Comparison of ENCODE assay signal across 14 mouse cellular contexts in the genomic region with DNA sequence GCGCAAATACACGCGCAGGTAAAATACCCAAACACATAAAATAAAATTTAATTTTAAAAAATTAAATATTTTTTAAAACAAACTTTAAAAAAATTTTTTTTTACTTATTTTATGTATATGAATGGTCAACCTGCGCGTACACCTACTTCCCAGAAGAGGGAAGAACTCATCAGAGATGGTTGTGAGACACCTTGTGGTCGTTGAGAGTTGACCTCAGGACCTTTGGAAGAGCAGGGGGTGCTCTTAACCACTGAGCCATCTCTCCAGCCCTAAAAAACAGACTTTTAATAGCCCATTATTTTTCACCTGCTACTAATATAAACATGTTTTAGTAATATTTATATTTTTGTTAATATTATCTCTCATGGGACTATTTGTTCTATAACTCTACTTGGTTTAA. TPM values are rescaled to one million over a fixed set of nuclear protein-coding genes. Genes with fewer than 3 reads are reported as not detected.
A peak's percentile ranks its signal among the peaks of the same experiment; 100 is the strongest.
DNase-seq lines count a peak whose midpoint lies in the region; ATAC-seq and TF ChIP-seq lines count a peak whose summit lies in the region.
"Had no signal": no experiment of that assay in that cellular context is flagged by ENCODE, and none has a peak within 500 bp of the region (broad histone marks: within the 10 kb centered on the region; RNA-seq: fewer than 3 reads in every experiment).

No protein-coding gene starts in this region.

- no peak for TF ChIP-seq CTCF in testis, adult 2 months (IDR thresholded peaks at IDR 0.05; ENCODE audit: control insufficient read depth, insufficient read depth, insufficient replicate concordance, low read depth, low read length)

- 46% methylated on average over 6 of the region's 6 CpGs for WGBS in heart, embryonic 14.5 days
- 20% methylated on average over 6 of the region's 6 CpGs for WGBS in midbrain, embryonic 11.5 days

- H3K9ac ChIP-seq in heart, embryonic 14.5 days (ENCODE audit: low read length): no peak overlapping the region
- no peak overlapping the region; the same call in 1 of the 2 replicates for H3K9ac ChIP-seq in midbrain, embryonic 11.5 days (ENCODE audit: low read length)

- no peaks in the 10 kb centered on the region for H3K9me3 ChIP-seq in heart, embryonic 14.5 days (ENCODE audit: control insufficient read depth, low read length)
- no peaks in the 10 kb centered on the region for H3K9me3 ChIP-seq in midbrain, embryonic 11.5 days (ENCODE audit: control insufficient read depth, low read length)
- H3K9me3 ChIP-seq: stomach, embryonic 15.5 days had no signal

- H3K4me2 ChIP-seq in heart, embryonic 14.5 days (ENCODE audit: low read length): peak overlapping the region; percentile 73
- peak overlapping the region; percentile 28; the same call in 1 of the 2 replicates for H3K4me2 ChIP-seq in midbrain, embryonic 11.5 days

- H3K36me3 ChIP-seq in heart, embryonic 14.5 days (ENCODE audit: control insufficient read depth, insufficient read depth, low read length): peaks cover 22% of the 10 kb centered on the region
- H3K36me3 ChIP-seq in testis, adult 2 months (ENCODE audit: control insufficient read depth, insufficient read depth, low read length): no peaks in the 10 kb centered on the region
- H3K36me3 ChIP-seq in midbrain, embryonic 11.5 days (ENCODE audit: control insufficient read depth, insufficient read depth, low read length): no peaks in the 10 kb centered on the region

- 0 out of 4 replicates have a peak overlapping the region, but pooled peaks of 1 of the 2 experiments have one; percentile 34 for H3K4me3 ChIP-seq in heart, embryonic 14.5 days (ENCODE audit: control insufficient read depth in 1 of 2, insufficient read depth in 1 of 2, low read depth in 1 of 2, low read length in 2 of 2)
- peak overlapping the region; percentile 82 for H3K4me3 ChIP-seq in testis, adult 2 months (ENCODE audit: control insufficient read depth, low read depth, low read length)
- H3K4me3 ChIP-seq in midbrain, embryonic 11.5 days (ENCODE audit: low read depth, low read length): no peak overlapping the region

- peaks cover 4% of the 10 kb centered on the region; the same call in 1 of the 2 replicates for H3K27me3 ChIP-seq in heart, embryonic 14.5 days (ENCODE audit: control insufficient read depth, insufficient read depth, low read length)
- peaks cover 6% of the 10 kb centered on the region; the same call in 1 of the 2 replicates for H3K27me3 ChIP-seq in testis, adult 2 months (ENCODE audit: control insufficient read depth, insufficient read depth, low read length)
- peaks cover 12% of the 10 kb centered on the region for H3K27me3 ChIP-seq in midbrain, embryonic 11.5 days (ENCODE audit: control insufficient read depth, insufficient read depth, low read length)
- H3K27me3 ChIP-seq: stomach, embryonic 15.5 days had no signal

- no peak for DNase-seq in heart, postnatal 10 days
- DNase-seq in testis, postnatal 10 days (ENCODE audit: low spot score): no peak
- peak; percentile 87 for DNase-seq in midbrain, embryonic 11.5 days (ENCODE audit: low spot score, missing footprints)
- DNase-seq in adrenal gland, postnatal 36 days: no peak
- no peak for DNase-seq in gastrocnemius, postnatal 4 days (ENCODE audit: low spot score in 2 of 2)
- DNase-seq in B cell, adult 2 months: no peak
- DNase-seq: kidney, adult 11 months; retina, postnatal 1 day had no signal

- H3K27ac ChIP-seq in heart, embryonic 14.5 days (replicated peaks in 1 of 2; ENCODE audit: control insufficient read depth in 1 of 2, insufficient read depth in 1 of 2, low read depth in 2 of 2, low read length in 2 of 2): no peak overlapping the region
- no peak overlapping the region for H3K27ac ChIP-seq in testis, adult 2 months (ENCODE audit: control insufficient read depth, insufficient read depth, low read depth, low read length)
- H3K27ac ChIP-seq in midbrain, embryonic 11.5 days (ENCODE audit: low read depth, low read length): no peak overlapping the region

- no peak for ATAC-seq in heart, embryonic 14.5 days (ENCODE audit: insufficient number of reproducible peaks, insufficient read depth, low FRiP score, low read depth)
- ATAC-seq in midbrain, embryonic 11.5 days (ENCODE audit: low FRiP score): no peak

- intact Hi-C loops in heart, postnatal 10 days (cut with DNase I): no loop called here

- peaks cover 4 to 6% of the 10 kb centered on the region in 2 experiments; a peak in 2 of 4 replicates for H3K4me1 ChIP-seq in heart, embryonic 14.5 days (ENCODE audit: control insufficient read depth in 2 of 2, insufficient read depth in 2 of 2, low read length in 2 of 2)
- H3K4me1 ChIP-seq in testis, adult 2 months (ENCODE audit: control insufficient read depth, insufficient read depth, low read length): peaks cover 28% of the 10 kb centered on the region
- H3K4me1 ChIP-seq in midbrain, embryonic 11.5 days (ENCODE audit: control insufficient read depth, insufficient read depth, low read length): peaks cover 11% of the 10 kb centered on the region

- no peak for TF ChIP-seq POLR2A in testis, adult 2 months (IDR thresholded peaks at IDR 0.05; ENCODE audit: control insufficient read depth, low read depth, low read length)

RNA-seq across cellular contexts. Expression of gene Sirt4, which starts 1.1 kb away (rescaled TPM):
- polyA plus RNA-seq in heart, embryonic 14.5 days (2014; fragmentation: Nextera tagmentation; extraction: Ambion mirVana): 19.2 and 22.5 TPM in 2 replicates
- 10 to 100 TPM; 14.3 to 20.2 TPM for total RNA-seq in heart, postnatal 10 days (2021)
- 34.6 and 38.4 TPM in 2 replicates for polyA plus RNA-seq in testis, adult 2 months (2012; rRNA removed)
- polyA plus RNA-seq in midbrain, embryonic 11.5 days (2014; fragmentation: Nextera tagmentation; extraction: Ambion mirVana): 16.2 and 18.9 TPM in 2 replicates
- 10 to 100 TPM; 20.8 to 22.6 TPM for total RNA-seq in adrenal gland, postnatal 36 days (2021)
- total RNA-seq in gastrocnemius, postnatal 4 days (2021): 10 to 100 TPM; 13.4 to 16.8 TPM

RNA-seq across cellular contexts. Expression of gene Pla2g1b, which starts 17.3 kb away (rescaled TPM):
- not detected in 2 replicates for polyA plus RNA-seq in heart, embryonic 14.5 days (2014; fragmentation: Nextera tagmentation; extraction: Ambion mirVana)
- not detected for total RNA-seq in heart, postnatal 10 days (2021)
- polyA plus RNA-seq in testis, adult 2 months (2012; rRNA removed): 0.64 and 0.87 TPM in 2 replicates
- polyA plus RNA-seq in midbrain, embryonic 11.5 days (2014; fragmentation: Nextera tagmentation; extraction: Ambion mirVana): not detected in 2 replicates
- total RNA-seq in adrenal gland, postnatal 36 days (2021): not detected
- not detected for total RNA-seq in gastrocnemius, postnatal 4 days (2021)
- total RNA-seq: adrenal gland, postnatal 10 days; granulocyte monocyte progenitor cell, adult 5-6 weeks; megakaryocyte progenitor cell, adult 5-6 weeks had no signal

RNA-seq across cellular contexts. Expression of gene Pxn, which starts 23.1 kb away (rescaled TPM):
- 14.4 and 19.1 TPM in 2 replicates for polyA plus RNA-seq in heart, embryonic 14.5 days (2014; fragmentation: Nextera tagmentation; extraction: Ambion mirVana)
- total RNA-seq in heart, postnatal 10 days (2021): 10 to 100 TPM; 58.9 to 64.7 TPM
- polyA plus RNA-seq in testis, adult 2 months (2012; rRNA removed): 81.6 and 82.6 TPM in 2 replicates
- 7.3 and 7.7 TPM in 2 replicates for polyA plus RNA-seq in midbrain, embryonic 11.5 days (2014; fragmentation: Nextera tagmentation; extraction: Ambion mirVana)
- 10 to 100 TPM; 33.5 to 54.2 TPM for total RNA-seq in adrenal gland, postnatal 36 days (2021)
- total RNA-seq in gastrocnemius, postnatal 4 days (2021): 100 to 1,000 TPM; 170 to 175 TPM

RNA-seq across cellular contexts. Expression of gene Msi1, which starts 54.0 kb away (rescaled TPM):
- 2.7 and 3.3 TPM in 2 replicates for polyA plus RNA-seq in heart, embryonic 14.5 days (2014; fragmentation: Nextera tagmentation; extraction: Ambion mirVana)
- total RNA-seq in heart, postnatal 10 days (2021): 1 to 10 TPM; 3.1 to 4.3 TPM
- polyA plus RNA-seq in testis, adult 2 months (2012; rRNA removed): 61.9 and 63.9 TPM in 2 replicates
- 199 and 227 TPM in 2 replicates for polyA plus RNA-seq in midbrain, embryonic 11.5 days (2014; fragmentation: Nextera tagmentation; extraction: Ambion mirVana)
- 10 to 100 TPM; 15.7 to 18.5 TPM for total RNA-seq in adrenal gland, postnatal 36 days (2021)
- 1 to 10 TPM; 6.2 to 6.5 TPM for total RNA-seq in gastrocnemius, postnatal 4 days (2021)
- total RNA-seq: granulocyte monocyte progenitor cell, adult 5-6 weeks; megakaryocyte progenitor cell, adult 5-6 weeks had no signal
